Mouse (Mus musculus): ENCODE measurements around the gene Crx. TPM values are rescaled to one million over a fixed set of nuclear protein-coding genes. Genes with fewer than 3 reads are reported as not detected.
"Not testable (repeated sequence)": the region's sequence is repeated elsewhere in the genome, so short reads cannot be mapped to it uniquely, and the experiment has no call there.

Gene Crx
- not detected in 2 replicates for polyA plus RNA-seq (2012; rRNA removed)

DNA sequence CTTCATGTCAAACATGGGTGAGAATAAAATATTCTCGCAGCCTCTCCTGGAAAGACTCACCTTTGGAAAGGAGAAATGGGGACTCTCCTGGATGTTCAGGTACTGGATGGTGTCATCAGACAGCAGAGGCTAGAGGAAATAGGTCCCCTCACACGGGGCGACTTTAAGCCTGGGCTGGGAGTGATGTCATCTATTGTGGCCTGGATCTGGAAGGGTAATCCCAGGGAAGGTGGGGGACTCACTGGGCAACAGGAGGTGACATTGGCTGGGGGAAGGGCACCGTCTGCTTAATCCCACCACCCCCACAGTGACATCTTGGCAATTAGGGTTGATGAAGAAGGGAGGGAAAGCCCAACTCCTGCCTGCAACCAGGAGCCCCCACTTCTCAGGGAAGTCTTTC, at the start of gene Crx:
Gene Crx, minus strand, starts transcription at position 213 of the 400 bp plus-strand sequence.
- DNase-seq: no peak
- no peak for TF ChIP-seq POLR2A (IDR thresholded peaks at IDR 0.05; ENCODE audit: borderline replicate concordance, extremely low read depth, low read depth, low read length)
- no peak for TF ChIP-seq CTCF (IDR thresholded peaks at IDR 0.05; ENCODE audit: insufficient read depth, low read length)
- 37% methylated on average over 4 of the region's 4 CpGs for WGBS
- no peak within 1 kb of the TSS for H3K4me3 ChIP-seq (replicated peaks; ENCODE audit: extremely low read depth, low read depth, low read length)
- no peaks in the 10 kb centered on the region for H3K4me1 ChIP-seq (ENCODE audit: control insufficient read depth, insufficient read depth, low read length)

- peak within 1 kb of the TSS; percentile 83 for H3K4me3 ChIP-seq (replicated peaks; ENCODE audit: extremely low read depth, low read depth, low read length)
- TF ChIP-seq CTCF (IDR thresholded peaks at IDR 0.05; ENCODE audit: insufficient read depth, low read length) (no peak), POLR2A (IDR thresholded peaks at IDR 0.05; ENCODE audit: borderline replicate concordance, extremely low read depth, low read depth, low read length) (peak; percentile 95; the same call in 1 of the 2 replicates)
- H3K4me1 ChIP-seq (ENCODE audit: control insufficient read depth, insufficient read depth, low read length): no peaks in the 10 kb centered on the region
- WGBS: under 1% methylated on average over 33 of the region's 33 CpGs
- peak; percentile 90 for DNase-seq
Measured at GRCm38 (mm10) chr7:15922220-15922773, 42.5 kb upstream of the Crx start, which contains the start of gene Selenow. Selenow (minus strand) TSS chr7:15922402.

DNA sequence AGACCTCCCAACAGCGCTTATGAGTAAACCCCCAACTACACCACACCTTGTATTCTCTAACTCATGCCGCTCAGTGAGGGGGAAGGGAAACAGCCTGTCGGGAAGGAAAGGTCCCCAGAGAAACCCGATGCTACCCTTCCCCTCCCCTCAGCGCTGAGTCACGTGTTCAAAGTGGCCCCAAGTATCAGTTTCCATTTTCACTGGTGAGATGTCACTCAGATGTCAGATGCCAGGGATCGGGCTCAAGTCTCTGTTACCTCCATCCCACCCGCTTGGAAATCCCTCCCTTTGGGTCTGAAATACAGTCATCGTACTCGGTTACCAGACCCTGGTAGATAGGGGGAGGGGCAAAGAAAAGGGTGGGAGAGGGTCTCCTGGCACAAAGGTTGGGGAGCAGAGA, 42.0 kb upstream of the Crx start:
- no peak for DNase-seq
- H3K4me3 ChIP-seq (replicated peaks; ENCODE audit: extremely low read depth, low read depth, low read length): peak overlapping the region; percentile 83
- under 1% methylated on average over 10 of the region's 10 CpGs for whole genome bisulfite sequencing
- TF ChIP-seq POLR2A (IDR thresholded peaks at IDR 0.05; ENCODE audit: borderline replicate concordance, extremely low read depth, low read depth, low read length) (no peak), CTCF (IDR thresholded peaks at IDR 0.05; ENCODE audit: insufficient read depth, low read length) (no peak)
- no peaks in the 10 kb centered on the region for H3K4me1 ChIP-seq (ENCODE audit: control insufficient read depth, insufficient read depth, low read length)

DNA sequence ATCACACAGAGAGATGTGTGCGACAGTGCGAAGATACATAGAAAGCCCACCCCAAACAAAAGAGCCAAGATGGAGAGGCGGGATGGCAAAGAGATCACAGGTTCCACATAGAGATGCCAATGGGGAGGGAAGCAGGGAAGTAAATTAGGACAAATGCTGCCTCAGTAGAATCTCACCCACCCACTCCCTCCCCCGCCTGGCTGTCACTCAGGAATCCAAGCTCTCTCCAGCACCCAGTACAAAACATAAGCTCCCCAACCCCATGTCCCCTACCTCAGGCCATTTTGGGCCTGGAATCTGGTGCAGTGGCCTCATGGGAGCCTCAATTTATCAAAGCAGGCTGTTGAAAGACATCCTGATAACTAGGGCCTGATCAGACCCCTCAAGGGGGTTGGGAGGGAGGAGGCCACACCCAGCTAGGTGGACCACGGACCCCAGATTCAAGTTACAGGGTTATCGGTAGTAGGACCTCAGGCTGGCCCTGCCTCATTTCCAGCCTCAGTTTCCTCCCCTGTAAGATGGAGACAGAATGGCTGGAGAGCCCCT, 41.0 kb upstream of the Crx start:
- Histone ChIP-seq H3K4me3 (replicated peaks; ENCODE audit: extremely low read depth, low read depth, low read length) (no peak overlapping the region), H3K4me1 (ENCODE audit: control insufficient read depth, insufficient read depth, low read length) (no peaks in the 10 kb centered on the region)
- TF ChIP-seq POLR2A (IDR thresholded peaks at IDR 0.05; ENCODE audit: borderline replicate concordance, extremely low read depth, low read depth, low read length): no peak
- TF ChIP-seq CTCF (IDR thresholded peaks at IDR 0.05; ENCODE audit: insufficient read depth, low read length): no peak
- WGBS: 75% methylated on average over 6 of the region's 6 CpGs
- DNase-seq: no peak

- Histone ChIP-seq H3K4me3 (replicated peaks; ENCODE audit: extremely low read depth, low read depth, low read length) (no peak overlapping the region), H3K4me1 (ENCODE audit: control insufficient read depth, insufficient read depth, low read length) (no peaks in the 10 kb centered on the region)
- DNase-seq: no peak
- 84% methylated on average over 9 of the region's 9 CpGs for WGBS
- TF ChIP-seq POLR2A (IDR thresholded peaks at IDR 0.05; ENCODE audit: borderline replicate concordance, extremely low read depth, low read depth, low read length) (no peak), CTCF (IDR thresholded peaks at IDR 0.05; ENCODE audit: insufficient read depth, low read length) (no peak)
Measured at GRCm38 (mm10) chr7:15919947-15920346, 40.2 kb upstream of the Crx start.

DNA sequence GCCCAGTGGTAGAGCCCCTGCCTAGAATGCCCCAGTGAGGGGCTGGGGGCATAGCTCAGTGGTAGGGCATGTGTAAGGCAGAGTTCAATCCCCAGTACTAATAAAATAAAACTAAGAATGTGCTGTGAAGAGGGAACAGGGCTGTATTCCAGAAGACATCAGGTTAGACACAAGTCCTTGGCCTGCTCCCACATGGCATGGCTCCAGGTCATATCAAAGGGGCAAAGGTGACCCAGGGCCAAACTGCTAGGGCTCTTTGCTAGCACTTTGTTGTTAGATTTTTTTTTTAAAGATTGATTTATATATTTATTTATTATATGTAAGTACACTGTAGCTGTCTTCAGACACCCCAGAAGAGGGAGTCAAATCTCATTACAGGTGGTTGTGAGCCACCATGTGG, 38.6 kb upstream of the Crx start:
- Histone ChIP-seq H3K4me3 (replicated peaks; ENCODE audit: extremely low read depth, low read depth, low read length) (no peak overlapping the region), H3K4me1 (ENCODE audit: control insufficient read depth, insufficient read depth, low read length) (no peaks in the 10 kb centered on the region)
- no peak for TF ChIP-seq POLR2A (IDR thresholded peaks at IDR 0.05; ENCODE audit: borderline replicate concordance, extremely low read depth, low read depth, low read length)
- TF ChIP-seq CTCF (IDR thresholded peaks at IDR 0.05; ENCODE audit: insufficient read depth, low read length): no peak
- DNase-seq: no peak

DNA sequence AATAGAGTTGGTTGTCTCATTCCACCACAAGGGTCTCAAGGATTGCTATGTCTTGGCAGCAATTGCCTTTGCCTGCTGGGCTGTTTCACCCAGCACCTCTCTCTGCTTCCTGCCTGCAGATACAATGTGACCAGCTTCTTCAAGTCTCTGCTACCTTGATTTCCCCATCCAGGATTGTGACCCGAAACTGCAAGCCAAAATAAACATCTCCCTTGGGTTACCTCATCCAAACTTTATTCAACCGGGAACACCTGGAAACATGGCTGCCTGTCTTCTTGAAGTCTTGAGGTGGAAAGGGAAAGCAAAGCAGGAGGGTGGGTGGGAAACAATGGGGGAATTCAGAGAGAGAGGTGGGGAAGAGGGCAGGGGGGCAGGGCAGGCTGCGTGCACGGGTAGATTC, 37.2 kb upstream of the Crx start:
- no peak for TF ChIP-seq CTCF (IDR thresholded peaks at IDR 0.05; ENCODE audit: insufficient read depth, low read length)
- no peak for TF ChIP-seq POLR2A (IDR thresholded peaks at IDR 0.05; ENCODE audit: borderline replicate concordance, extremely low read depth, low read depth, low read length)
- no peak overlapping the region for H3K4me3 ChIP-seq (replicated peaks; ENCODE audit: extremely low read depth, low read depth, low read length)
- H3K4me1 ChIP-seq (ENCODE audit: control insufficient read depth, insufficient read depth, low read length): no peaks in the 10 kb centered on the region
- no peak for DNase-seq
- 65% methylated on average over 4 of the region's 4 CpGs for WGBS

DNA sequence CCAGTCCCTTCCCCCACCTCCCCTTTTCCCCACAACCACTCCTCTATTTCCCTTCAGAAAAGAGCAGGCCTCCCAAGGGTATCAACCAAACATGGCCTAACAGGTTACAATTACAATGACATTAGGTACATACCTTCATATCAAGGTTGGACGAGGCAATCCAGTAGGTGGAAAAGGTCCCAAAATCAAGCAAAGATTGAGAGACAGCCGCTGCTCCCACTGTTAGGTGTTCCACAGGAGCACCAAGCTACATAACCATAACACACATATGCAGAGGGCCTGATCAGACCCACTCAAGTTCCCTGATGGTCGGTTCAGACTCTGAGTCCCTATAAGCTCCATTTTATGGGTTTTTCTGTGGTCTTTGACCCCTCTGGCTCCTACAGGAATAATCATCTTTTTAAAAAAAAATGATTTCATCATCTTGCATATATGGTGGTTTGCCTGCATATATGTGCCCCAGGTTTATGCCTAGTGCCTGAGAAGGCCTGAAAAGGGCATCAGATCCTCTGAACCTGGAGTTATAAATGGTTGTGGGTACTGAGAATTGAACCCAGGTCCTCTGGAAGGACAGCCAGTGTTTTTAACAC, 36.5 kb upstream of the Crx start:
- H3K4me1 ChIP-seq (ENCODE audit: control insufficient read depth, insufficient read depth, low read length): no peaks in the 10 kb centered on the region
- TF ChIP-seq POLR2A (IDR thresholded peaks at IDR 0.05; ENCODE audit: borderline replicate concordance, extremely low read depth, low read depth, low read length): no peak
- TF ChIP-seq CTCF (IDR thresholded peaks at IDR 0.05; ENCODE audit: insufficient read depth, low read length): no peak
- H3K4me3 ChIP-seq (replicated peaks; ENCODE audit: extremely low read depth, low read depth, low read length): no peak overlapping the region
- WGBS: 84% methylated on average over 3 of the region's 3 CpGs
- no peak for DNase-seq

GRCm38 (mm10) chr7:15915695-15916094, 35.9 kb upstream of the Crx start:
- not testable (repeated sequence) for DNase-seq; H3K4me1 ChIP-seq (ENCODE audit: control insufficient read depth, insufficient read depth, low read length); H3K4me3 ChIP-seq (replicated peaks; ENCODE audit: extremely low read depth, low read depth, low read length)
- 93% methylated on average over 4 of the region's 4 CpGs for WGBS

GRCm38 (mm10) chr7:15914751-15915150, 35.0 kb upstream of the Crx start:
- no peaks in the 10 kb centered on the region for H3K4me1 ChIP-seq (ENCODE audit: control insufficient read depth, insufficient read depth, low read length)
- no peak for DNase-seq
- H3K4me3 ChIP-seq (replicated peaks; ENCODE audit: extremely low read depth, low read depth, low read length): no peak overlapping the region
- TF ChIP-seq POLR2A (IDR thresholded peaks at IDR 0.05; ENCODE audit: borderline replicate concordance, extremely low read depth, low read depth, low read length): no peak
- WGBS: 89% methylated on average over 2 of the region's 2 CpGs

All from lung, adult 2 months (tissue).